Mouse (Mus musculus) testis, adult 2 months (tissue): Measurements from ENCODE around the gene Rpl9-ps1. TPM values are rescaled to one million over a fixed set of nuclear protein-coding genes. Genes with fewer than 3 reads are reported as not detected.

Experiments used
- H3K27ac ChIP-seq: fragments of 200-500 bp; 2 replicates; pipeline ENCODE4 v1.5.1; 2012; ENCODE audit warnings: low read depth, low read length; ENCODE audit not compliant: control insufficient read depth, insufficient read depth
- H3K27me3 ChIP-seq: fragments of 200-500 bp; 2 replicates; pipeline ENCODE4 v1.6.1; 2012; ENCODE audit warnings: mild to moderate bottlenecking, low read length, moderate library complexity; ENCODE audit not compliant: control insufficient read depth, insufficient read depth
- H3K36me3 ChIP-seq: fragments of 200-500 bp; 2 replicates; pipeline ENCODE4 v1.6.1; 2012; ENCODE audit warnings: mild to moderate bottlenecking, low read length; ENCODE audit not compliant: control insufficient read depth, insufficient read depth
- H3K4me1 ChIP-seq: fragments of 200-500 bp; 2 replicates; pipeline ENCODE4 v1.6.1; 2012; ENCODE audit warnings: low read length; ENCODE audit not compliant: control insufficient read depth, insufficient read depth
- H3K4me3 ChIP-seq: fragments of 200-500 bp; 2 replicates; pipeline ENCODE4 v1.5.1; 2012; ENCODE audit warnings: low read depth, mild to moderate bottlenecking, low read length, moderate library complexity, mixed read lengths; ENCODE audit not compliant: control insufficient read depth
- CTCF ChIP-seq: fragments of 200-500 bp; IDR thresholded peaks from 2 replicates; pipeline ENCODE4 v1.5.1; 2012; ENCODE audit warnings: low read depth, mild to moderate bottlenecking, inconsistent platforms, low read length, moderate library complexity; ENCODE audit not compliant: control insufficient read depth, insufficient read depth, insufficient replicate concordance
- POLR2A ChIP-seq: fragments of 200-500 bp; IDR thresholded peaks from 2 replicates; pipeline ENCODE4 v1.6.1; 2012; ENCODE audit warnings: low read depth, mild to moderate bottlenecking, inconsistent platforms, low read length, moderate library complexity; ENCODE audit not compliant: control insufficient read depth
- polyA plus RNA-seq: library from polyadenylated mRNA; depleted of rRNA; stranded (reverse); fragments of >200 nt; gene quantifications from 2 replicates; pipeline ENCODE4 v1.2.3, GENCODE M21; 2012

Rpl9-ps1 gene
- polyA plus RNA-seq, 1 experiment: not detected

GRCm38 (mm10) chr11:83657508-83657907 is 12.1 kb upstream of the Rpl9-ps1 start:
- Histone ChIP-seq H3K4me1 (no peaks in the 10 kb centered on the region), H3K36me3 (no peaks in the 10 kb centered on the region), H3K27ac (no peak overlapping the region), H3K4me3 (no peak overlapping the region), H3K27me3 (no peaks in the 10 kb centered on the region)
- TF ChIP-seq POLR2A (no peak), CTCF (no peak)

GRCm38 (mm10) chr11:83654606-83655005 is 9.2 kb upstream of the Rpl9-ps1 start:
- no peaks in the 10 kb centered on the region for H3K36me3 ChIP-seq
- H3K27ac ChIP-seq: no peak overlapping the region
- TF ChIP-seq POLR2A (no peak), CTCF (no peak)
- no peak overlapping the region for H3K4me3 ChIP-seq
- H3K4me1 ChIP-seq: no peaks in the 10 kb centered on the region
- no peaks in the 10 kb centered on the region for H3K27me3 ChIP-seq

- H3K27me3 ChIP-seq: no peaks in the 10 kb centered on the region
- H3K4me3 ChIP-seq: no peak within 1 kb of the TSS
- H3K4me1 ChIP-seq: no peaks in the 10 kb centered on the region
- H3K27ac ChIP-seq: no peak within 1 kb of the TSS
- TF ChIP-seq CTCF (no peak), POLR2A (no peak)
- H3K36me3 ChIP-seq: no peaks in the 10 kb centered on the region
Observed at GRCm38 (mm10) chr11:83649305-83649841, 4.0 kb upstream of the Rpl9-ps1 start, which contains the start of gene Ccl3. Gene Ccl3 (minus strand): TSS chr11:83649355.

- H3K36me3 ChIP-seq: no peaks in the 10 kb centered on the region
- no peak for TF ChIP-seq POLR2A
- no peak for TF ChIP-seq CTCF
Observed at GRCm38 (mm10) chr11:83646356-83647149, 1.1 kb upstream of the Rpl9-ps1 start.

GRCm38 (mm10) chr11:83641216-83641615 is 4.2 kb downstream of the Rpl9-ps1 start:
- no peak overlapping the region for H3K27ac ChIP-seq
- H3K4me3 ChIP-seq: no peak overlapping the region
- H3K36me3 ChIP-seq: no peaks in the 10 kb centered on the region
- H3K27me3 ChIP-seq: no peaks in the 10 kb centered on the region
- H3K4me1 ChIP-seq: no peaks in the 10 kb centered on the region
- no peak for TF ChIP-seq CTCF
- no peak for TF ChIP-seq POLR2A

More at GRCm38 (mm10) chr11:83646356-83647149, 1.1 kb upstream of the Rpl9-ps1 start:
- Histone ChIP-seq H3K27ac (no peak overlapping the region), H3K27me3 (no peaks in the 10 kb centered on the region), H3K4me3 (no peak overlapping the region), H3K4me1 (no peaks in the 10 kb centered on the region)

- H3K36me3 ChIP-seq: no peaks in the 10 kb centered on the region
- no peak overlapping the region for H3K4me3 ChIP-seq
- no peaks in the 10 kb centered on the region for H3K27me3 ChIP-seq
- H3K27ac ChIP-seq: no peak overlapping the region
- H3K4me1 ChIP-seq: no peaks in the 10 kb centered on the region
- TF ChIP-seq POLR2A: no peak
- TF ChIP-seq CTCF: no peak
Observed at GRCm38 (mm10) chr11:83640141-83640540, 5.3 kb downstream of the Rpl9-ps1 start.

GRCm38 (mm10) chr11:83639533-83639932 is 5.9 kb downstream of the Rpl9-ps1 start:
- Histone ChIP-seq H3K36me3 (no peaks in the 10 kb centered on the region), H3K4me1 (no peaks in the 10 kb centered on the region), H3K27ac (no peak overlapping the region), H3K27me3 (no peaks in the 10 kb centered on the region), H3K4me3 (no peak overlapping the region)
- TF ChIP-seq CTCF (no peak), POLR2A (no peak)

- Histone ChIP-seq H3K36me3 (no peaks in the 10 kb centered on the region), H3K4me1 (no peaks in the 10 kb centered on the region), H3K27ac (no peak overlapping the region), H3K27me3 (no peaks in the 10 kb centered on the region), H3K4me3 (no peak overlapping the region)
- no peak for TF ChIP-seq POLR2A
- no peak for TF ChIP-seq CTCF
Observed at GRCm38 (mm10) chr11:83638934-83639333, 6.5 kb downstream of the Rpl9-ps1 start.
